Mouse (Mus musculus): ENCODE data around the gene Bola2.

- no peak for TF ChIP-seq CTCF (IDR thresholded peaks at IDR 0.05)
- no peak for TF ChIP-seq POLR2A (IDR thresholded peaks at IDR 0.05; ENCODE audit: insufficient read depth, low read depth, low read length)
- TF ChIP-seq EP300 (IDR thresholded peaks at IDR 0.05; ENCODE audit: insufficient read depth, low read depth, low read length) = no peak
Observed at GRCm38 (mm10) chr7:126657522-126657921, 37.7 kb upstream of the Bola2 start.
